Mouse (Mus musculus): ENCODE measurements at regions not wholly inside any gene's neighbourhood (a gene's known extent, or its start where the extent isn't known, plus 50 kb on each side); places are given as distances from the start of the nearest gene placed in this dataset.

- no peaks in the 10 kb centered on the region for H3K4me1 ChIP-seq (ENCODE audit: control insufficient read depth, insufficient read depth, low read length)
- TF ChIP-seq CTCF (IDR thresholded peaks at IDR 0.05; ENCODE audit: low read depth, low read length) = no peak
- H3K27ac ChIP-seq (ENCODE audit: insufficient read depth, low read depth, low read length) = no peak overlapping the region
These were observed 346.4 kb upstream of the Rgma start for GRCm38 (mm10) chr7:73028952-73029351.

GRCm38 (mm10) chr7:73031407-73031806, 343.9 kb upstream of the Rgma start:
- TF ChIP-seq CTCF (IDR thresholded peaks at IDR 0.05; ENCODE audit: low read depth, low read length) (no peak), POLR2A (IDR thresholded peaks at IDR 0.05; ENCODE audit: borderline replicate concordance, low read depth, low read length) (no peak)
- no peaks in the 10 kb centered on the region for H3K4me1 ChIP-seq (ENCODE audit: control insufficient read depth, insufficient read depth, low read length)
- no peak overlapping the region for H3K4me3 ChIP-seq (ENCODE audit: insufficient read depth, low read length)
- H3K27ac ChIP-seq (ENCODE audit: insufficient read depth, low read depth, low read length) = no peak overlapping the region

More at GRCm38 (mm10) chr7:73028952-73029351, 346.4 kb upstream of the Rgma start:
- H3K4me3 ChIP-seq (ENCODE audit: insufficient read depth, low read length) = no peak overlapping the region

- Histone ChIP-seq H3K4me3 (ENCODE audit: insufficient read depth, low read length) (no peak overlapping the region), H3K27ac (ENCODE audit: insufficient read depth, low read depth, low read length) (no peak overlapping the region), H3K4me1 (ENCODE audit: control insufficient read depth, insufficient read depth, low read length) (no peaks in the 10 kb centered on the region)
- TF ChIP-seq POLR2A (IDR thresholded peaks at IDR 0.05; ENCODE audit: borderline replicate concordance, low read depth, low read length) (no peak), CTCF (IDR thresholded peaks at IDR 0.05; ENCODE audit: low read depth, low read length) (no peak)
These were observed 342.9 kb upstream of the Rgma start for GRCm38 (mm10) chr7:73032316-73032980.

- no peak overlapping the region for H3K4me3 ChIP-seq (ENCODE audit: insufficient read depth, low read length)
- H3K4me1 ChIP-seq (ENCODE audit: control insufficient read depth, insufficient read depth, low read length) = no peaks in the 10 kb centered on the region
- no peak overlapping the region for H3K27ac ChIP-seq (ENCODE audit: insufficient read depth, low read depth, low read length)
- no peak for TF ChIP-seq CTCF (IDR thresholded peaks at IDR 0.05; ENCODE audit: low read depth, low read length)
- no peak for TF ChIP-seq POLR2A (IDR thresholded peaks at IDR 0.05; ENCODE audit: borderline replicate concordance, low read depth, low read length)
These were observed 338.3 kb upstream of the Rgma start for GRCm38 (mm10) chr7:73036801-73037555.

- Histone ChIP-seq H3K27ac (ENCODE audit: insufficient read depth, low read depth, low read length) (no peak overlapping the region), H3K4me3 (ENCODE audit: insufficient read depth, low read length) (no peak overlapping the region), H3K4me1 (ENCODE audit: control insufficient read depth, insufficient read depth, low read length) (no peaks in the 10 kb centered on the region)
- TF ChIP-seq CTCF (IDR thresholded peaks at IDR 0.05; ENCODE audit: low read depth, low read length) (no peak), POLR2A (IDR thresholded peaks at IDR 0.05; ENCODE audit: borderline replicate concordance, low read depth, low read length) (no peak)
These were observed 337.7 kb upstream of the Rgma start for GRCm38 (mm10) chr7:73037638-73038037.

- no peak for TF ChIP-seq POLR2A (IDR thresholded peaks at IDR 0.05; ENCODE audit: borderline replicate concordance, low read depth, low read length)
- TF ChIP-seq CTCF (IDR thresholded peaks at IDR 0.05; ENCODE audit: low read depth, low read length) = no peak
- H3K4me1 ChIP-seq (ENCODE audit: control insufficient read depth, insufficient read depth, low read length) = no peaks in the 10 kb centered on the region
- H3K4me3 ChIP-seq (ENCODE audit: insufficient read depth, low read length) = no peak overlapping the region
- H3K27ac ChIP-seq (ENCODE audit: insufficient read depth, low read depth, low read length) = no peak overlapping the region
These were observed 335.4 kb upstream of the Rgma start for GRCm38 (mm10) chr7:73039921-73040320.

GRCm38 (mm10) chr7:73044316-73044715, 331.0 kb upstream of the Rgma start:
- no peak overlapping the region for H3K27ac ChIP-seq (ENCODE audit: insufficient read depth, low read depth, low read length)
- TF ChIP-seq POLR2A (IDR thresholded peaks at IDR 0.05; ENCODE audit: borderline replicate concordance, low read depth, low read length) (no peak), CTCF (IDR thresholded peaks at IDR 0.05; ENCODE audit: low read depth, low read length) (no peak)
- H3K4me1 ChIP-seq (ENCODE audit: control insufficient read depth, insufficient read depth, low read length) = no peaks in the 10 kb centered on the region
- H3K4me3 ChIP-seq (ENCODE audit: insufficient read depth, low read length) = no peak overlapping the region

- Histone ChIP-seq H3K27ac (ENCODE audit: insufficient read depth, low read depth, low read length) (no peak overlapping the region), H3K4me3 (ENCODE audit: insufficient read depth, low read length) (no peak overlapping the region), H3K4me1 (ENCODE audit: control insufficient read depth, insufficient read depth, low read length) (no peaks in the 10 kb centered on the region)
- TF ChIP-seq POLR2A (IDR thresholded peaks at IDR 0.05; ENCODE audit: borderline replicate concordance, low read depth, low read length) (no peak), CTCF (IDR thresholded peaks at IDR 0.05; ENCODE audit: low read depth, low read length) (no peak)
These were observed 319.4 kb upstream of the Rgma start for GRCm38 (mm10) chr7:73055891-73056290.

- Histone ChIP-seq H3K4me1 (ENCODE audit: control insufficient read depth, insufficient read depth, low read length) (no peaks in the 10 kb centered on the region), H3K27ac (ENCODE audit: insufficient read depth, low read depth, low read length) (no peak overlapping the region)
- TF ChIP-seq CTCF (IDR thresholded peaks at IDR 0.05; ENCODE audit: low read depth, low read length) = no peak
- TF ChIP-seq POLR2A (IDR thresholded peaks at IDR 0.05; ENCODE audit: borderline replicate concordance, low read depth, low read length) = no peak
These were observed 311.8 kb upstream of the Rgma start for GRCm38 (mm10) chr7:73063556-73063955.

GRCm38 (mm10) chr7:73068534-73068933, 306.8 kb upstream of the Rgma start:
- no peak for TF ChIP-seq CTCF (IDR thresholded peaks at IDR 0.05; ENCODE audit: low read depth, low read length)
- no peak for TF ChIP-seq POLR2A (IDR thresholded peaks at IDR 0.05; ENCODE audit: borderline replicate concordance, low read depth, low read length)
- H3K27ac ChIP-seq (ENCODE audit: insufficient read depth, low read depth, low read length) = no peak overlapping the region
- no peaks in the 10 kb centered on the region for H3K4me1 ChIP-seq (ENCODE audit: control insufficient read depth, insufficient read depth, low read length)
- H3K4me3 ChIP-seq (ENCODE audit: insufficient read depth, low read length) = no peak overlapping the region

More at GRCm38 (mm10) chr7:73063556-73063955, 311.8 kb upstream of the Rgma start:
- H3K4me3 ChIP-seq (ENCODE audit: insufficient read depth, low read length) = no peak overlapping the region
